Mouse (Mus musculus) small intestine, adult 2 months (tissue): ENCODE data around the gene Ift140.

ENCODE experiments used
- CTCF ChIP-seq: fragments of 200-500 bp; IDR thresholded peaks from 2 replicates; pipeline ENCODE4 v1.5.1; 2012; ENCODE audit warnings: low read depth, mild to moderate bottlenecking, control low read depth, inconsistent platforms, low read length, moderate library complexity, mixed read lengths; ENCODE audit not compliant: insufficient replicate concordance, insufficient read length; ENCODE audit errors: extremely low read depth
- POLR2A ChIP-seq: fragments of 200-500 bp; IDR thresholded peaks from 2 replicates; pipeline ENCODE4 v1.6.1; 2012; ENCODE audit warnings: low read depth, mild to moderate bottlenecking, control low read depth, inconsistent platforms, low read length, moderate library complexity

- TF ChIP-seq POLR2A (no peak), CTCF (no peak)
Observed at GRCm38 (mm10) chr17:25127681-25128080, 111.8 kb downstream of the Ift140 start.
